Mouse (Mus musculus): ENCODE measurements around the gene Cpn2.

GRCm38 (mm10) chr16:30231882-30232604 is 35.3 kb downstream of the Cpn2 start:
- TF ChIP-seq CTCF (IDR thresholded peaks at IDR 0.05) (no peak), EP300 (IDR thresholded peaks at IDR 0.05) (no peak)

Data from lung, postnatal 0 days (tissue).